Mouse (Mus musculus): Measurements from ENCODE around the gene Daam2.

GRCm38 (mm10) chr17:49422286-49423066 is 141.7 kb downstream of the Daam2 start:
- TF ChIP-seq POLR2A (IDR thresholded peaks at IDR 0.05; ENCODE audit: borderline replicate concordance, extremely low read depth, low read depth, low read length) (no peak), CTCF (IDR thresholded peaks at IDR 0.05; ENCODE audit: insufficient read depth, low read length) (no peak)
